Mouse (Mus musculus) megakaryocyte, embryonic 14.5 days (primary cell): ENCODE measurements around the gene Cacna1b.

Experiments
- FLI1 ChIP-seq: IDR thresholded peaks from 2 replicates; pipeline ENCODE4 v1.6.1; 2012; ENCODE audit warnings: low read length, inconsistent platforms, mixed read lengths
- GATA1 ChIP-seq: IDR thresholded peaks from 3 replicates; pipeline ENCODE4 v1.6.1; 2012; ENCODE audit warnings: mixed read lengths, low read length, inconsistent platforms, borderline replicate concordance

DNA sequence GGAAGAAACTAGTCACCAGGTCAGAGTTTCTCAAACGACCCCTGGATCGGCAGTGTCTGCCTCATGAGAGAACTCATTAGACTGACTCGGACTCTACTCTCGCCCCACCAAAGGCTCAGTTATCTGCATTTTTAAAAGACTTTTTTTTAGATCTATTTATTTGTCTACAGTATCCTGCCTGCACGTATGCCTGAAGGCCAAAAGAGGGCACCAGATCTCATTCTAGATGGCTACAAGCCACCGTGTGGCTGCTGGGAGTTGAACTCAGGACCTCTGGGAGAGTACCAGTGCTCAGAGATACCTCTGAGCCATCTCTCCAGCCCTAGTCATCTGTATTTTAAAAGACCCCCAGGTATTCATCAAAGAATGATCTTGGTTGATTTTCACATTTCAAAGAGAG lies 201.0 kb downstream of the Cacna1b start:
- no peak for TF ChIP-seq FLI1
- TF ChIP-seq GATA1 = no peak
